Mouse (Mus musculus): ENCODE data around the gene Ppp2r2d.

GRCm38 (mm10) chr7:138913616-138914015, 67.7 kb downstream of the Ppp2r2d start:
- TF ChIP-seq CTCF (IDR thresholded peaks at IDR 0.05; ENCODE audit: control insufficient read depth, insufficient read depth, insufficient replicate concordance, low read depth, low read length) = no peak
- TF ChIP-seq POLR2A (IDR thresholded peaks at IDR 0.05; ENCODE audit: control insufficient read depth, low read depth, low read length) = no peak

All from testis, adult 2 months (tissue).